Mouse (Mus musculus) hindlimb bud, embryonic 11.5 days (tissue): ENCODE results near the gene Scamp2.

Experiments
- DNase-seq: peaks from one replicate; pipeline ENCODE4 v3.0.0-alpha.2; 2012; ENCODE audit warnings: low read depth, low spot score; ENCODE audit errors: extremely low spot score

Gene Scamp2

GRCm38 (mm10) chr9:57550126-57550862, 10.4 kb upstream of the Scamp2 start:
- DNase-seq = no peak

GRCm38 (mm10) chr9:57552139-57552887, 8.4 kb upstream of the Scamp2 start, which contains the start of gene Mpi:
Mpi (minus strand) TSS chr9:57552763.
- no peak for DNase-seq

GRCm38 (mm10) chr9:57553119-57553518, 7.6 kb upstream of the Scamp2 start:
- DNase-seq = no peak

GRCm38 (mm10) chr9:57554753-57555152, 6.0 kb upstream of the Scamp2 start:
- DNase-seq = no peak

GRCm38 (mm10) chr9:57557215-57557614, 3.5 kb upstream of the Scamp2 start:
- no peak for DNase-seq

- DNase-seq = no peak
These were observed 2.1 kb upstream of the Scamp2 start for GRCm38 (mm10) chr9:57558625-57559024.

GRCm38 (mm10) chr9:57559568-57559967, 1.2 kb upstream of the Scamp2 start:
- DNase-seq = no peak

- DNase-seq = no peak
These were observed 480 bp upstream of the Scamp2 start for GRCm38 (mm10) chr9:57560263-57560662.

GRCm38 (mm10) chr9:57561711-57562099, 962 bp downstream of the Scamp2 start:
- no peak for DNase-seq

GRCm38 (mm10) chr9:57562896-57563372, 2.2 kb downstream of the Scamp2 start:
- no peak for DNase-seq

- no peak for DNase-seq
These were observed 3.9 kb downstream of the Scamp2 start for GRCm38 (mm10) chr9:57564609-57565008.

- DNase-seq = no peak
These were observed 5.0 kb downstream of the Scamp2 start for GRCm38 (mm10) chr9:57565741-57566221.

GRCm38 (mm10) chr9:57566846-57567245, 6.1 kb downstream of the Scamp2 start:
- no peak for DNase-seq

GRCm38 (mm10) chr9:57568500-57568899, 7.8 kb downstream of the Scamp2 start:
- no peak for DNase-seq

- no peak for DNase-seq
These were observed 13.7 kb downstream of the Scamp2 start for GRCm38 (mm10) chr9:57574397-57574796.

- DNase-seq = no peak
These were observed 14.8 kb downstream of the Scamp2 start for GRCm38 (mm10) chr9:57575577-57575976.

GRCm38 (mm10) chr9:57577144-57577849, 16.6 kb downstream of the Scamp2 start:
- DNase-seq = no peak

GRCm38 (mm10) chr9:57584991-57585390, 24.2 kb downstream of the Scamp2 start:
- DNase-seq = no peak

- DNase-seq = no peak
These were observed 28.7 kb downstream of the Scamp2 start, which contains the start of gene Ulk3 for GRCm38 (mm10) chr9:57589224-57590126. Ulk3 (plus strand) TSS chr9:57589452.

GRCm38 (mm10) chr9:57590726-57591125, 30.0 kb downstream of the Scamp2 start:
- no peak for DNase-seq
